Mouse (Mus musculus): ENCODE measurements at regions not wholly inside any gene's neighbourhood (a gene's known extent, or its start where the extent isn't known, plus 50 kb on each side); places are given as distances from the start of the nearest gene placed in this dataset.

DNA sequence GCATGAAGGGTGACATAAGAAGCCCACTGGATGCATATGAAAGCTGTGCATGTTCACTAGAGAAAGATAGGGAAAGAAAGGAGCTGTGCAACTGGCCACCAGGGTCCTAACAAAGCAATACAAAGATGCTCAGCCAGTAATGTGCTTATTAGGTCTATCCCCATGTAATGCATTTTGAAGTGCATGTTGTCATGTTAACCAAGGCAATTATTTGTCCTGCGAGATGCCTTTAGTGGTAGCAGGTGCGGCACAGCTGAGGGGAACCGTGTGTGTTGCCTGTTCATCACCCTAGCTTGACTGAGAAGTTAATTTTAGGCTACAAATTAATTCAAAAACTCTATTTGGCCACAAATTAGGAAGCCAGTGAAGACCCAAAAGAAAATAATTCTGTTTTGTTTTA is 444.0 kb upstream of the Pdcd1 start:
- TF ChIP-seq CTCF (IDR thresholded peaks at IDR 0.05; ENCODE audit: low read depth, low read length), result no peak
- no peak for TF ChIP-seq TAL1 (conservative IDR thresholded peaks at IDR 0.05; ENCODE audit: low read depth, low read length)
- no peak for TF ChIP-seq POLR2AphosphoS5 (IDR thresholded peaks at IDR 0.05; ENCODE audit: insufficient replicate concordance, low read depth, low read length)
- TF ChIP-seq GATA1 (IDR thresholded peaks at IDR 0.05; ENCODE audit: borderline replicate concordance, low read length), result no peak
- no peak for TF ChIP-seq GATA2 (IDR thresholded peaks at IDR 0.05; ENCODE audit: borderline replicate concordance, low read depth, low read length)
